Mouse (Mus musculus) cerebellum, adult 11 months (tissue): ENCODE results near the gene Cxcl10.

Experiments used
- DNase-seq: peaks from one replicate; pipeline ENCODE4 v3.0.0; 2022

Gene Cxcl10

DNA sequence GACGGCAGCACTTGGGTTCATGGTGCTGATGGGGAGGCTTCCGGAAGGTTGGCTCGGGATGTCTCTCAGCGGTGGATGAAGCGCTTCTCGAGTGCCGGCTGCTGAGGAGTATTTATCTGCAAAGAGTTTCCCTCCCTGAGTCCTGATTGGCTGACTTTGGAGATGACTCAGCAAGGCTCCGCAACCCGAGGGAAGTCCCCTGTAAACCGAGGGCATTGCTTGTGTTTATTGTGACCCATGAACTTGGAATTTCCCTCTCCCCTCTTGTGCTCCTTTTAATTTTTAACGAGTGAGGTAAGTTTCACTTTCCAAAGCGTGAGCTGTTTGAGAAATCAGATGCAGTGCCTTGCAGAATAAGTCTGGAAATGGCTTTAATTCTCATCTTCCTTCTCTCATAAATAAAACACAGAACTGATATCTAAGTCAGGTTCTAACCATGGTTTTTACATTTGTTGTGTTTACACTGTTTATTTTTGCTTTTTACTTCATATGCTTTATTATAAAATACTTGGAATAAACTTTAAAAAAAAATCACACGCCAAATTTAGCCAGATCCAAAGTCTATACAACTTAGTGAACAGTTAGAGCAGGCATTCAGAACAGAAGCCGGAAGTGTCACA lies at the start of gene Cxcl10:
TSS of gene Cxcl10 (minus strand) at position 96 of the 620 bp plus-strand sequence.
- DNase-seq: no peak

DNA sequence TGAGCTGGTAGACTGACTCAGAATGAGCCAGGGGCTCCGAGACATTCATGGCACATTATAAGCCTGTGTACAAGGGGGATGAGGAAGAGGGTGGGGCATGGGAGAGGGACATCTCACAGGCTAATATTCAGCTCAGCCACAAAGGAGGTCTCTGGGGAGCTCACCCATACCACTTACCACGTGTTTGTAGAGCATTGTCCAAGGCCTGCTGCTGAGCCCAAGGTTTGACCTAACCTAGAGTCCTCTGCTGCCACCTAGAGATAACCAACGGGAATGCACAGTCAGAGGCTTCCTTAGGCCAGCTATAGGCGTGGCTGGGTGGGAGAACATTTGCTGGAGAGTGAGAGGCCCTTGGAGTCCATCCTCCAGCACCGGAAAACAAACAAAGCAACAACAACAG lies 49.5 kb upstream of the Cxcl10 start:
- peak; percentile 44 for DNase-seq

DNA sequence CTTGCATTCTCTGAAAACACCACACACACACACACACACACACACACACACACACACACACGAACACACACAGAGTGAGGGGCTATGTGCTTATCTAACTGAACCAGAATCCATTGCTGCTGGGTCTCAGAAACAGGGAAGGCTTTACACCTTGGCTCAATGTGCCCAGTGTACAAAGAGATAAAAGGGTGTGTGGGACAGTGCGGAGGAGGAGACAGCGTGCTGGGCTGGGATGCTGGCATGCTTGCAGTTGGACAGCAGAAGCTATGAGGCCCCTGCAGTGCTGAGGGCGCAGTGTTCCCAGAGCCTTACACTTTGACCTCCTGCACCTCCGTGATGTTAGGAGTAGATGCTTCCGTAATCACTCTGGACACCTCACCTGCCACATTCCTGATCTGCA lies 47.8 kb upstream of the Cxcl10 start:
- DNase-seq: no peak

DNA sequence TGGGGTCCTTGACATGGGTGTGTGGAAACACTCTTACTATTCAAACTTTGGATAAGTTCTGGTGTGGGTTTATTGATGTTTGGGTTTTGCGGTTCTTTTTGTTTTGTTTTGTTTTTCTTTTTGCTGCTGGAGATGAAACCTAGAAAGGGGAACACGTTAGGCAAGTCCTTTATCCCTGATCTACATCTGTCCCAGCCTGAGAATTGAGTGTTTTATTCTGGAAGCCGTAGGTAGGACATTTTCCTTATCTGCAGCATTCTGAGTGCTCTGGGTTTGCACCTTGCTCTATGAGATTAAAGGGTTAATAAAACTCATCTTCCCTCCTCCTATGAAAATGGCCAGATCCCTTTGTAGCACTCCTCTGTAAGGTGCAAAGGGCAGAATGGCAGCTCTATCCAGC lies 47.1 kb upstream of the Cxcl10 start:
- DNase-seq: no peak

- DNase-seq: no peak
Measured at GRCm38 (mm10) chr5:92393863-92394262, 45.2 kb upstream of the Cxcl10 start.

GRCm38 (mm10) chr5:92392542-92392941 lies 43.9 kb upstream of the Cxcl10 start:
- no peak for DNase-seq

- no peak for DNase-seq
Measured at GRCm38 (mm10) chr5:92390615-92391014, 41.9 kb upstream of the Cxcl10 start.

- DNase-seq: no peak
Measured at GRCm38 (mm10) chr5:92389977-92390376, 41.3 kb upstream of the Cxcl10 start.

- DNase-seq: no peak
Measured at GRCm38 (mm10) chr5:92387433-92387832, 38.7 kb upstream of the Cxcl10 start.

DNA sequence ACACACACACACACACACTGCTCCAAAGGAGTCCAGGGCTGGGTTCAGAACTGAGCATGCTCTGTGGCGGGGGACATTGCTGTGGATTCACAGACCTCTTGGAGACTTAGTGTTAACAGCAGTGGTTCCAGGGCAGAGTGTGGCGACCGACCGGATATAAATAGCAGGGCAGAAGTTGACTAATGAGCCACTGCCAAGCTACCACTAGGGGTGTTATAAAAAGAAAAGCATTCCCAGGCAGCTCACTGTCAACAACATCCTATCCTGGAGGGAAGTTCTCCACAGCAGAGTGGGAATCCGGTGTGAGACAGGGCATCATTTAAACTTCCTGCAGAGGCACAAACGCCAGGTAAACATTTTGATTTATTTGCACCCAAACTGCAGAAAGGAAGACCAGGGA lies 38.0 kb upstream of the Cxcl10 start:
- no peak for DNase-seq

GRCm38 (mm10) chr5:92386102-92386501 lies 37.4 kb upstream of the Cxcl10 start:
- DNase-seq: no peak

- no peak for DNase-seq
Measured at GRCm38 (mm10) chr5:92384855-92385254, 36.2 kb upstream of the Cxcl10 start.

- DNase-seq: no peak
Measured at GRCm38 (mm10) chr5:92383747-92384146, 35.1 kb upstream of the Cxcl10 start.

DNA sequence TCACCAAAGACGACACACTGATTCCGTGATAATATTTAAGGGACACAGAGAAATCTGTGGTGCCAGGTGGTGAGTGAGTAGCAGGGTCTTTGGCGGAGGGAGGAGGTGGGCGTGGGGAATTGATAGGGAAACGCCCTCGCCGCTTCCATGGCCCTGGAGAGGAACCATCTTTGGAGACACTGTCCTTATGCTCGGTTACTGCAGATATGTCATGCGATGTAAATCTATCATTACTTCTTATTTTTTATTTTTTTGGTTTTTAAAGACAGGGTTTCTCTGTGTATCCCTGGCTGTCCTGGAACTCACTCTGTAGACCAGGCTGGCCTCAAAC lies 33.6 kb upstream of the Cxcl10 start:
- no peak for DNase-seq

DNA sequence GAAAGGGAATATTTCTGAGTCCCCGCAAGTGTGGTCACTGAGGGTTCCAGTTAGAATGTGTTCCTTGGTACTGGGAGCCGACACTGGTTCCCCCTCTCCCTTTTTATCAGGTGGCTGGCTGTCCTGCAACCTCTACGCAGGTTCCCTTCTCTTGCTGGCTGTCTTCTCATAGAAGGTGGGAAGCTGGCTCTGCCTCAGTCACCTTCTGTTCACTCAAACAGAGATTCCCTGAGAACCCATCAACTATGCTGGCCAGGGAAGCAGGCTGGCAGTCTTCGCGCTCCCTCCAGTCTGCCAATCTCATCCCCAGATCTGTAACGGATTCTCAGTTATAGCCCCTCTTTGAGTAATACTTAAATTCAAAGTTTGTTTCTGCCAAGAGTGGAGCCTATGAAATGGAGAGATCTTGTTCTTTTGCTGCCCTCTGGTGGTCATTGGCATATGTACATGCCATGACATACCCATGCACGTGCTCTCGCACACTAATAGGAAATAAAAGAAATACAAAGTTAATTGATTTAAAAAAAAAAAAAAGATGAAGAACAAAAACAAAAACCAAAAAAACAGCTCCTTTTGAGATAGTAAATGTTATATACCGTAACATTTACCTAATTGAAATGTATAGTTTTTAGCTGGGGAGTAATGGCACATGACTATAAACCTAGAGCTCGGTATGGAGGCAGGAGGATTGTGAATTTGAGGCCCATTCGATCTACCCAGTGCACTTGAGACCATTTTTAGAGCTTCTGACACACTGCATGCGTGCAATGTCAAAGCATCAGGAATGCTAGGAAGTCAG lies 33.1 kb upstream of the Cxcl10 start:
- peak; percentile 66 for DNase-seq

DNA sequence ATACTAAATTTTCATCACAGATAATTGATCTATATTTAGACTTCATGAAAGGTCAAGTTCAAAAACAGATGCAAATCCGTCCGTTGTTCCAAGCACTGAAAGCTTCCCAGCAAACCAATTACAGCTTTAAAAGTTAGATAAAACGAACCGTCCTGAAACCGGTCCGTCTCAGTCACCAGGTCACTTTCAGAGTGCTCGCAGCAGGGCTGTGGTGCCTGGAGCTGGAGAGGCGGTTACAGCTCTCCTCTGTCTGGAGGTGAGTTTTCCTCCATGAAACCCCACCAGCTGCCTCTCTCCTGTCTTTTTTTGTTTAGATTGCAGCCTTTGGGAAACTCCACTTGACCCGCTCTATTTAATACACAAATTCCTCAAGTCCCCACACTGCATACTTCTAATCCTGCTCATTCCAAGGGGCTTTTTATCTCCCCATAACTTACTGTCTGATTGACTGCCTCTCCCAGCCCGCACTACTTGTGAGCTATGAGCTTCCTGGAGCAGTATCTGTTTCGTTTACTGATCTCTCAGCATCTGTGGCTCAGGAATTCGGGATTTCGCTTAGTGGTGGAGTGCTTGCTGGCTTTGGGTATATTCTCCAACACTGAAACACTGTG lies 28.2 kb upstream of the Cxcl10 start:
- DNase-seq: no peak

DNA sequence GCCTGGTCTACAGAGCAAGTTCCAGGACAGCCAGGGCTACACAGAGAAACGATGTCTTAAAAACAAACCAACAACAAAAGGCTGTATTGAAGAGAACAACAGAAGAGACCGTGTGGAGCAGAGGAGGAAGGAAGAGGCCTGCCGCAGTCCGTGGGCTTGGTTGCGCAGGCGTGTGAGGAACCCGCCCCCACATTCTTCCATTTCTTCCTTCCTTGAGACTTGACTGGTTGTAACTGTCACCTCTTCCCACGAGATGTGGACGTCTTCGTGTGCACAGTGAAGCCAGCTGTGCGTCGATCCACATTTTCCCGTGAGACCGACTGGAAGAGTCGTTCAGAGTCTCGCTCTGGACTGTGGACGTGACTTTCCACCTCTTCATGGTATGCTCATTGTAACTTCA lies 26.7 kb upstream of the Cxcl10 start:
- DNase-seq: no peak

DNA sequence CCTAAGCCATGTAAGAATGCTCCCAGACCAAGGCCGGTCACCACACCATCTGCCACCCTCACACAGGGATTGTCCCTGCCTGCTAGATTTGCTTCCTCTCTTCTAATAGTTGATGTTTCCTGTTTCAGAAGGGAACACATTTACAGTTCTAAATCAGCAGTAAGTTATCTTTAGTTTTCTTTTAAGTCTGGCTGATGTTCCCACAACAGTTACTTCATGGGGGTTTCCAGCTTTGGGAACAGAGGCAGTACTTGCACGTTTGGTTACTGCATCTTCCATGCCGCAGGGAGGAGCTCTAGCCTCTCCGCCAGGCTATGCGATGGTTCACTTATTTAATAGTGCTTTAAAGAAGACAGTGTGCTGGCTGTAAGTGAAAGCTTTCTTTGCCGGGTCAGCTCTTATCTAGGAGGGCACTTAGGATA lies 26.0 kb upstream of the Cxcl10 start:
- DNase-seq: no peak

GRCm38 (mm10) chr5:92372605-92373004 lies 23.9 kb upstream of the Cxcl10 start:
- DNase-seq: no peak

DNA sequence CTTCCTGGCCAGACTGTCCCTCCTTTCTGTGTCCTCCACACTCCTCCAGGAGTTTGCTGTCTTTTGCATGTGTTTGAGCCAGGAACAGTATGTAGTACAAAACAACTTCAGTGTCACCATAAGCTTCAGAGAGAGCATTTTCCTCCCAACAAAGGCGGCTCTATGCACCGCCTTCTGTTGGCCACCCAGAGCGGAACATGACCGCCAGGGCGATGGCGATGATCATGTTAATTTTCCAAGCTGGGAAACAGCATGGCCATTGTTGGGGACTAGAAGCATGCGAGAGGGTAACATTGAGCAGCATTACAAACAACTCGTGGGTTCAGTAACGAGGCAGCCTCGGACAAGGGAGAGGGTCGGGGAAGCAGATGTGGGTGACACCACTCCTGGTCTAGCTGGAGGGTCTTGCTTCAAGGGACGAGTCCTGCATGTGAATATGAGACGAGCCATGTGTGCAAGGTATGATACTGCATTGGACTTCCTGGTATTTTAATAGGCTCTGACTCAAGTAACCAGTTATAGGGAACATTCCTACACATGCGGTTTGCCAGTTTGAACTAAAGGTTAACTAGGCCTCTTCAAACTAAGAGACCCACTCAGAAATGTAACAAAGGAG lies 22.8 kb upstream of the Cxcl10 start:
- DNase-seq: no peak

GRCm38 (mm10) chr5:92370891-92371290 lies 22.2 kb upstream of the Cxcl10 start:
- no peak for DNase-seq

GRCm38 (mm10) chr5:92370392-92370791 lies 21.7 kb upstream of the Cxcl10 start:
- no peak for DNase-seq

DNA sequence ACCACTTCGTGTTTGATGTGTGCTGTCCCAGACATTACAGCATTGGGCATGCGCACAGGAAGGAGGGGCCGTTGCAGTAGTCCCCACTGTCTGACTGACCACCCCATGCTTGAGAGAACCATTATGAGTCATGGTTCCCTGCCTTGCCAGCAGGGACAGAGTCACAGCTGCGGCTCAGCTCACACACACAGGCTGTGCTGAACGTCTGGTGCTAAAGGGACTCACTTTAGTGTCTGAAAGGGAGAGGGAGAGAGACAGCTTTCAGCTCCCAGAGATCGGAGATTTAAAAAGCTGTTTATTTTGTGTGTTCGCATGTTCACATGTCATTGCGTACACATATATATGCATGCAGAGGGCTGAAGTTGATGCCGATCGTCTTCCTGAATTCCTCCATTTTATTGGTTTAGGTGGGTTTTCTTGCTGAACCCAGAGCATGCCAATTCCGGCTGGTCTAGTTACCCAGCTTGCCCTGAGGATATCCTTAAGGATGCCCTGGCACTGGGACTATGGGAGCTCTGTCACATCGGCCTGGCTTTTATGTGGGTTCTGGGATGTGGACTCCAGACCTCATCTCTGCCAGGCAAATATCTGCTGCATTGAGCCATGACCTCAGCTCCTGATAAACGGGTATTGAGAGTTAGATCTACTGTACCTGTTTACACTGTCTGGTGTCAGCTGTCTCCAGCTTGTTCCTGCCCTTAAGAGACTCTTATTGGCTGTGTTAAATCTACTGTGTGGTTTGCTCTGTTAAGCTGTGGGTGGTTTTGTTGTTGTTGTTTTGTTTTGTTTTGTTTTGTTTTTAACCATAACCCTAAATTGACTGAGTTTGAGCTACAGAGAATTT lies 20.7 kb upstream of the Cxcl10 start:
- peak; percentile 58 for DNase-seq
